In the genomic region with DNA sequence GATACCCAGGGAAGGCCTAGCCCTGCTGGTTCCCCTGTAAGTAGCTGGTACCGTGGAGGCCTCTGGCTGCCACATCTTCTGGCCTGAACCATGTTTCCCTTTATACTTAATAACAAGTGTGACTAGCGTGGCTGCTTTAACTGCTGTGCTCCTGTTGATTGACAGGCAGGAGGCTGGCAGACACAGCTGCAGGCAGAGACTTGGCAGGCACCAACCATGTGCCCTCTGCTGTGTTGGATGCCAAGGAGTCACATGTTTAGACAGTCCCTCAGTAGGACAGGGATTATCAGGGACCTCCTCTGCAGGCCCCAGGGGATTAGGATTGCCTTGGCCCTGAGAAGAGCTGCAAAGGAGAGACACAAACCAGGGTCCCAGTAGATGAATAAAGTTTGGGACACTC, we compare ENCODE assay signal across 10 mouse cellular contexts. TPM values are rescaled to one million over a fixed set of nuclear protein-coding genes. Genes with fewer than 3 reads are reported as not detected.
DNase-seq lines count a peak whose midpoint lies in the region; ATAC-seq and TF ChIP-seq lines count a peak whose summit lies in the region.
"Had no signal": no experiment of that assay in that cellular context is flagged by ENCODE, and none has a peak within 500 bp of the region (broad histone marks: within the 10 kb centered on the region; RNA-seq: fewer than 3 reads in every experiment).

No protein-coding gene starts in this region.

- H3K4me2 ChIP-seq in embryonic facial prominence, embryonic 15.5 days (replicated peaks): no peak overlapping the region
- no peak overlapping the region for H3K4me2 ChIP-seq in hindbrain, embryonic 14.5 days (replicated peaks)
- H3K4me2 ChIP-seq in liver, postnatal 0 days (ENCODE audit: low read depth, low read length): no peak overlapping the region

- no peak for TF ChIP-seq CTCF in liver, postnatal 0 days (IDR thresholded peaks at IDR 0.05; ENCODE audit: low read depth)

- H3K9me3 ChIP-seq in embryonic facial prominence, embryonic 15.5 days (replicated peaks): 0 out of 2 replicates have a peak, but pooled peaks cover 5% of the 10 kb centered on the region
- no peaks in the 10 kb centered on the region for H3K9me3 ChIP-seq in hindbrain, embryonic 14.5 days (ENCODE audit: control insufficient read depth, low read length)
- no peaks in the 10 kb centered on the region for H3K9me3 ChIP-seq in liver, postnatal 0 days (ENCODE audit: low read length)

- peak; percentile 29 for DNase-seq in kidney, adult 9 months
- no peak for DNase-seq in kidney, adult 18-20 months
- peak; percentile 59 for DNase-seq in adrenal gland, postnatal 10 days
- no peak for DNase-seq in hindbrain, embryonic 14.5 days (ENCODE audit: low spot score)
- no peak for DNase-seq in liver, postnatal 0 days
- no peak for DNase-seq in T-cell, adult 2 months (ENCODE audit: low spot score)
- DNase-seq: liver; spleen, adult 18-20 months had no signal

- no peak for TF ChIP-seq EP300 in liver, postnatal 0 days (IDR thresholded peaks at IDR 0.05; ENCODE audit: low read depth)

- WGBS in embryonic facial prominence, embryonic 15.5 days: 39% methylated on average over 2 of the region's 2 CpGs
- WGBS in hindbrain, embryonic 14.5 days: 30% methylated on average over 2 of the region's 2 CpGs
- 81% methylated on average over 2 of the region's 2 CpGs for WGBS in liver, postnatal 0 days (ENCODE audit: insufficient replicate concordance)

- 0 out of 2 replicates have a peak, but pooled peaks cover 3% of the 10 kb centered on the region for H3K27me3 ChIP-seq in embryonic facial prominence, embryonic 15.5 days
- no peaks in the 10 kb centered on the region for H3K27me3 ChIP-seq in hindbrain, embryonic 14.5 days (ENCODE audit: control insufficient read depth, insufficient read depth, low read length)
- no peaks in the 10 kb centered on the region for H3K27me3 ChIP-seq in liver, postnatal 0 days (ENCODE audit: insufficient read depth, low read length)

- no peak overlapping the region for H3K9ac ChIP-seq in embryonic facial prominence, embryonic 15.5 days
- H3K9ac ChIP-seq in hindbrain, embryonic 14.5 days: no peak overlapping the region
- no peak overlapping the region for H3K9ac ChIP-seq in liver, postnatal 0 days (replicated peaks)

- no peak overlapping the region; the same call in 1 of the 2 replicates for H3K27ac ChIP-seq in embryonic facial prominence, embryonic 15.5 days (replicated peaks)
- H3K27ac ChIP-seq in hindbrain, embryonic 14.5 days: no peak overlapping the region
- no peak overlapping the region for H3K27ac ChIP-seq in liver, postnatal 0 days (ENCODE audit: low read depth)

- H3K36me3 ChIP-seq in embryonic facial prominence, embryonic 15.5 days: no peaks in the 10 kb centered on the region
- no peaks in the 10 kb centered on the region for H3K36me3 ChIP-seq in hindbrain, embryonic 14.5 days (replicated peaks; ENCODE audit: control insufficient read depth, insufficient read depth)
- H3K36me3 ChIP-seq in liver, postnatal 0 days (replicated peaks; ENCODE audit: insufficient read depth, low read length): no peaks in the 10 kb centered on the region

- ATAC-seq in embryonic facial prominence, embryonic 15.5 days (ENCODE audit: insufficient number of reproducible peaks, low FRiP score, low TSS enrichment, low read depth): peak; percentile 65; the same call in 1 of the 2 replicates
- peak; percentile 70 for ATAC-seq in hindbrain, embryonic 14.5 days (ENCODE audit: low FRiP score)
- no peak for ATAC-seq in liver, postnatal 0 days
- ATAC-seq: inflammation-experienced regulatory T-cells, adult 6 months had no signal

- no peak overlapping the region for H3K4me3 ChIP-seq in embryonic facial prominence, embryonic 15.5 days (replicated peaks)
- no peak overlapping the region for H3K4me3 ChIP-seq in hindbrain, embryonic 14.5 days (replicated peaks; ENCODE audit: low read length)
- no peak overlapping the region for H3K4me3 ChIP-seq in liver, postnatal 0 days (ENCODE audit: low read depth, low read length)

- peaks cover 11% of the 10 kb centered on the region; the same call in 1 of the 2 replicates for H3K4me1 ChIP-seq in embryonic facial prominence, embryonic 15.5 days
- no peaks in the 10 kb centered on the region for H3K4me1 ChIP-seq in hindbrain, embryonic 14.5 days (replicated peaks; ENCODE audit: control insufficient read depth, insufficient read depth, low read length)
- no peaks in the 10 kb centered on the region for H3K4me1 ChIP-seq in liver, postnatal 0 days (ENCODE audit: insufficient read depth)

RNA-seq across cellular contexts. Expression of a gene that starts 53.6 kb away (rescaled TPM):
- total RNA-seq in adrenal gland, postnatal 10 days (2021): under 1 TPM; 0.30 to 0.51 TPM
- 11.7 and 15.6 TPM in 2 replicates for polyA plus RNA-seq in embryonic facial prominence, embryonic 15.5 days (2015; fragmentation: Nextera tagmentation; extraction: Ambion mirVana)
- 0.24 and 0.43 TPM in 2 replicates for polyA plus RNA-seq in hindbrain, embryonic 14.5 days (2014; fragmentation: Nextera tagmentation; extraction: Ambion mirVana)
- 0.71 and 1.0 TPM in 2 replicates for polyA plus RNA-seq in liver, postnatal 0 days (2015; fragmentation: Nextera tagmentation; extraction: Ambion mirVana)
- polyA plus RNA-seq: inflammation-experienced regulatory T-cells, adult 6 months had no signal

Comparison
In these comparisons a context has a peak if more than half of its experiments do, and no peak if none do; other contexts are left out.
1. DNase-seq: peak in kidney, adult 9 months (single experiment) and adrenal gland, postnatal 10 days (single experiment); none in kidney, adult 18-20 months (single experiment), hindbrain, embryonic 14.5 days (single experiment), liver, postnatal 0 days (single experiment) and T-cell, adult 2 months (single experiment).